Mouse (Mus musculus): ENCODE measurements at regions not wholly inside any gene's neighbourhood (a gene's known extent, or its start where the extent isn't known, plus 50 kb on each side); places are given as distances from the start of the nearest gene placed in this dataset.

GRCm38 (mm10) chr13:59313725-59314330 is 271.2 kb downstream of the Agtpbp1 start:
- Histone ChIP-seq H3K4me1 (replicated peaks; ENCODE audit: control insufficient read depth, insufficient read depth) (no peaks in the 10 kb centered on the region), H3K9ac (ENCODE audit: low read length) (no peak overlapping the region), H3K27ac (replicated peaks) (no peak overlapping the region), H3K27me3 (ENCODE audit: control insufficient read depth, insufficient read depth, low read length) (no peaks in the 10 kb centered on the region), H3K4me3 (ENCODE audit: low read depth, low read length) (no peak overlapping the region), H3K9me3 (ENCODE audit: control insufficient read depth, low read length) (no peaks in the 10 kb centered on the region), H3K36me3 (ENCODE audit: control insufficient read depth, insufficient read depth, low read length) (no peaks in the 10 kb centered on the region), H3K4me2 (replicated peaks; ENCODE audit: low read depth) (no peak overlapping the region)
- DNase-seq (ENCODE audit: low spot score), result no peak
- TF ChIP-seq EP300 (optimal IDR thresholded peaks at IDR 0.05), result no peak
- no peak for TF ChIP-seq CTCF (IDR thresholded peaks at IDR 0.05; ENCODE audit: low read depth)
- ATAC-seq (ENCODE audit: low FRiP score, low TSS enrichment), result no peak
- WGBS, result 76% methylated on average over 7 of the region's 7 CpGs

GRCm38 (mm10) chr13:59292905-59293304 is 292.1 kb downstream of the Agtpbp1 start:
- Histone ChIP-seq H3K4me1 (replicated peaks; ENCODE audit: control insufficient read depth, insufficient read depth) (no peaks in the 10 kb centered on the region), H3K4me3 (ENCODE audit: low read depth, low read length) (no peak overlapping the region), H3K4me2 (replicated peaks; ENCODE audit: low read depth) (no peak overlapping the region), H3K27me3 (ENCODE audit: control insufficient read depth, insufficient read depth, low read length) (no peaks in the 10 kb centered on the region), H3K27ac (replicated peaks) (no peak overlapping the region), H3K9ac (ENCODE audit: low read length) (no peak overlapping the region), H3K9me3 (ENCODE audit: control insufficient read depth, low read length) (no peaks in the 10 kb centered on the region), H3K36me3 (ENCODE audit: control insufficient read depth, insufficient read depth, low read length) (no peaks in the 10 kb centered on the region)
- WGBS, result 6% methylated on average over 5 of the region's 5 CpGs
- ATAC-seq (ENCODE audit: low FRiP score, low TSS enrichment) (no peak), DNase-seq (ENCODE audit: low spot score) (no peak)
- TF ChIP-seq EP300 (optimal IDR thresholded peaks at IDR 0.05) (no peak), CTCF (IDR thresholded peaks at IDR 0.05; ENCODE audit: low read depth) (no peak)

GRCm38 (mm10) chr13:59289127-59289526 is 295.9 kb downstream of the Agtpbp1 start:
- no peaks in the 10 kb centered on the region for H3K36me3 ChIP-seq (ENCODE audit: control insufficient read depth, insufficient read depth, low read length)
- no peak overlapping the region for H3K9ac ChIP-seq (ENCODE audit: low read length)
- H3K9me3 ChIP-seq (ENCODE audit: control insufficient read depth, low read length), result no peaks in the 10 kb centered on the region
- ATAC-seq (ENCODE audit: low FRiP score, low TSS enrichment), result no peak
- H3K4me1 ChIP-seq (replicated peaks; ENCODE audit: control insufficient read depth, insufficient read depth), result no peaks in the 10 kb centered on the region
- H3K4me3 ChIP-seq (ENCODE audit: low read depth, low read length), result no peak overlapping the region
- no peak for DNase-seq (ENCODE audit: low spot score)
- no peak overlapping the region for H3K4me2 ChIP-seq (replicated peaks; ENCODE audit: low read depth)
- 73% methylated on average over 11 of the region's 11 CpGs for WGBS
- no peak overlapping the region for H3K27ac ChIP-seq (replicated peaks)
- H3K27me3 ChIP-seq (ENCODE audit: control insufficient read depth, insufficient read depth, low read length), result no peaks in the 10 kb centered on the region
- no peak for TF ChIP-seq EP300 (optimal IDR thresholded peaks at IDR 0.05)
- TF ChIP-seq CTCF (IDR thresholded peaks at IDR 0.05; ENCODE audit: low read depth), result peak; percentile 59

- H3K27me3 ChIP-seq (ENCODE audit: control insufficient read depth, insufficient read depth, low read length), result no peaks in the 10 kb centered on the region
- no peaks in the 10 kb centered on the region for H3K4me1 ChIP-seq (replicated peaks; ENCODE audit: control insufficient read depth, insufficient read depth)
- DNase-seq (ENCODE audit: low spot score) (no peak), ATAC-seq (ENCODE audit: low FRiP score, low TSS enrichment) (no peak)
- no peak overlapping the region for H3K4me2 ChIP-seq (replicated peaks; ENCODE audit: low read depth)
- no peak overlapping the region for H3K9ac ChIP-seq (ENCODE audit: low read length)
- H3K36me3 ChIP-seq (ENCODE audit: control insufficient read depth, insufficient read depth, low read length), result no peaks in the 10 kb centered on the region
- H3K4me3 ChIP-seq (ENCODE audit: low read depth, low read length), result no peak overlapping the region
- TF ChIP-seq EP300 (optimal IDR thresholded peaks at IDR 0.05) (no peak), CTCF (IDR thresholded peaks at IDR 0.05; ENCODE audit: low read depth) (peak; percentile 39)
- 78% methylated on average over 5 of the region's 5 CpGs for WGBS
- H3K9me3 ChIP-seq (ENCODE audit: control insufficient read depth, low read length), result no peaks in the 10 kb centered on the region
- H3K27ac ChIP-seq (replicated peaks), result no peak overlapping the region
Observed at GRCm38 (mm10) chr13:59281199-59281598, 303.8 kb downstream of the Agtpbp1 start.

- Histone ChIP-seq H3K4me1 (replicated peaks; ENCODE audit: control insufficient read depth, insufficient read depth) (no peaks in the 10 kb centered on the region), H3K4me2 (replicated peaks; ENCODE audit: low read depth) (no peak overlapping the region), H3K36me3 (ENCODE audit: control insufficient read depth, insufficient read depth, low read length) (no peaks in the 10 kb centered on the region), H3K27me3 (ENCODE audit: control insufficient read depth, insufficient read depth, low read length) (no peaks in the 10 kb centered on the region), H3K4me3 (ENCODE audit: low read depth, low read length) (no peak overlapping the region), H3K9me3 (ENCODE audit: control insufficient read depth, low read length) (no peaks in the 10 kb centered on the region), H3K27ac (replicated peaks) (no peak overlapping the region), H3K9ac (ENCODE audit: low read length) (no peak overlapping the region)
- DNase-seq (ENCODE audit: low spot score), result no peak
- TF ChIP-seq EP300 (optimal IDR thresholded peaks at IDR 0.05) (no peak), CTCF (IDR thresholded peaks at IDR 0.05; ENCODE audit: low read depth) (no peak)
- ATAC-seq (ENCODE audit: low FRiP score, low TSS enrichment), result no peak
- WGBS, result 27% methylated on average over 4 of the region's 4 CpGs
Observed at GRCm38 (mm10) chr13:59279136-59279535, 305.9 kb downstream of the Agtpbp1 start.

- DNase-seq (ENCODE audit: low spot score) (no peak), ATAC-seq (ENCODE audit: low FRiP score, low TSS enrichment) (no peak)
- Histone ChIP-seq H3K27ac (replicated peaks) (no peak overlapping the region), H3K4me3 (ENCODE audit: low read depth, low read length) (no peak overlapping the region), H3K27me3 (ENCODE audit: control insufficient read depth, insufficient read depth, low read length) (no peaks in the 10 kb centered on the region), H3K4me2 (replicated peaks; ENCODE audit: low read depth) (no peak overlapping the region), H3K9ac (ENCODE audit: low read length) (no peak overlapping the region), H3K36me3 (ENCODE audit: control insufficient read depth, insufficient read depth, low read length) (no peaks in the 10 kb centered on the region), H3K9me3 (ENCODE audit: control insufficient read depth, low read length) (no peaks in the 10 kb centered on the region), H3K4me1 (replicated peaks; ENCODE audit: control insufficient read depth, insufficient read depth) (no peaks in the 10 kb centered on the region)
- TF ChIP-seq CTCF (IDR thresholded peaks at IDR 0.05; ENCODE audit: low read depth) (no peak), EP300 (optimal IDR thresholded peaks at IDR 0.05) (no peak)
- 76% methylated on average over 4 of the region's 4 CpGs for WGBS
Observed at GRCm38 (mm10) chr13:59271661-59272060, 313.4 kb downstream of the Agtpbp1 start.

Data from stomach, postnatal 0 days (tissue).